Mouse (Mus musculus) left cerebral cortex, adult 11 months (tissue): Measurements from ENCODE around the gene Phf13.
A peak's percentile ranks its signal among the peaks of the same experiment; 100 is the strongest.

ENCODE experiments used
- DNase-seq: peaks from one replicate; pipeline ENCODE4 v3.0.0; 2022; ENCODE audit warnings: low spot score

Gene Phf13

GRCm38 (mm10) chr4:152012109-152012508 lies 16.1 kb upstream of the Phf13 start:
- DNase-seq: no peak

- no peak for DNase-seq
These were observed 15.2 kb upstream of the Phf13 start for GRCm38 (mm10) chr4:152011171-152011760.

GRCm38 (mm10) chr4:152010707-152011134 lies 14.7 kb upstream of the Phf13 start:
- no peak for DNase-seq

GRCm38 (mm10) chr4:152010091-152010706 lies 14.1 kb upstream of the Phf13 start:
- no peak for DNase-seq

- DNase-seq: peak; percentile 75
These were observed 13.3 kb upstream of the Phf13 start for GRCm38 (mm10) chr4:152009076-152010051.

GRCm38 (mm10) chr4:152008622-152009075 lies 12.6 kb upstream of the Phf13 start, which contains the start of gene Klhl21:
Gene Klhl21, plus strand, starts transcription at chr4:152008803.
- peak; percentile 88 for DNase-seq

- no peak for DNase-seq
These were observed 12.1 kb upstream of the Phf13 start for GRCm38 (mm10) chr4:152008148-152008500.

GRCm38 (mm10) chr4:152007481-152008147 lies 11.6 kb upstream of the Phf13 start:
- no peak for DNase-seq

GRCm38 (mm10) chr4:152006812-152007211 lies 10.8 kb upstream of the Phf13 start:
- no peak for DNase-seq

- no peak for DNase-seq
These were observed 10.1 kb upstream of the Phf13 start for GRCm38 (mm10) chr4:152006137-152006536.

- DNase-seq: no peak
These were observed 6.0 kb upstream of the Phf13 start for GRCm38 (mm10) chr4:152002063-152002462.

GRCm38 (mm10) chr4:152001335-152001734 lies 5.3 kb upstream of the Phf13 start:
- no peak for DNase-seq

GRCm38 (mm10) chr4:152000906-152001305 lies 4.8 kb upstream of the Phf13 start:
- no peak for DNase-seq

- no peak for DNase-seq
These were observed 3.4 kb upstream of the Phf13 start for GRCm38 (mm10) chr4:151999481-151999880.

- no peak for DNase-seq
These were observed 1.6 kb upstream of the Phf13 start for GRCm38 (mm10) chr4:151997701-151998100.

GRCm38 (mm10) chr4:151996951-151997222 lies 829 bp upstream of the Phf13 start:
- no peak for DNase-seq

GRCm38 (mm10) chr4:151995371-151996172 lies 486 bp downstream of the Phf13 start:
- DNase-seq: no peak

GRCm38 (mm10) chr4:151994228-151995171 lies 1.6 kb downstream of the Phf13 start:
- no peak for DNase-seq

- DNase-seq: no peak
These were observed 3.0 kb downstream of the Phf13 start for GRCm38 (mm10) chr4:151993035-151993434.

GRCm38 (mm10) chr4:151992091-151992490 lies 4.0 kb downstream of the Phf13 start:
- DNase-seq: no peak
